Mouse (Mus musculus): ENCODE results near the gene Ndufaf7. TPM values are rescaled to one million over a fixed set of nuclear protein-coding genes. Genes with fewer than 3 reads are reported as not detected.

Gene Ndufaf7
- 50.6 and 58.1 TPM in 2 replicates for polyA plus RNA-seq (2012; rRNA removed)

DNA sequence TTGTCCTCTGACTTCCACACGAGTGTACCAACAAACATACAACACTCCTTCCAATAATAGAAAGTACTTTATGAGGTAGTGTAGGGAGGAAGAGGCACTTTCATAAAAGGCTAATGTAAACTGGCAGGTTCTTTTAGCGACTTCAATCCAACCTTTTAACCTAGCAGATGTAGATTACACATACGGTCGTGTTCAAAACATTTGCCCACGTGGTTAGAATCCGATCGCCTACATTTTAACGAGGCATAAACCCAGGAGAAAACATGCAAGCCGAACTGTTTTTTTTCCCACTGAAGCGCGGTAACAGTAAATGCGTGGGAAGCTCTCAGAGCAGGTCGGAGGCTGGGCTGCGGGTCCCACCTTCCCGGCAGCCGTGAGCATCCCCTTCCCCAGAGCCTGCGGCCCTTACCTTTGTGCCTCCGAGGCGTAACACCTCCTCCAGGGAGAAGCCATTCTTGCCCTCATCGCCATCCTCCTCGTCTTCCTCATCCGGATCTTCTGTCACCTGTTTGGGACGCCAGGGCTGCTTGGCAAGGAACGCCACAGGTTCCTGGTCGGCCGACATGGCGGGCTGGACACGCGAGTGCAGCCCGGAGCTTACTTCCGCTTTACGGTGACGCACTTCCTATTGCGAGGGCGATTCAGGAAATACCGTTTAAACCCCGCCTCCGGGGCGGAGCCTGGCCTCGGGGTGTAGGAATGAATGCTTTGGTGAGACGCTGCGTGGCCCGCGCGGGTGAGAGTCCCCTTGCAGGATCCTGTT lies at the start of gene Ndufaf7, which contains the start of gene Cebpz:
Gene Ndufaf7 (plus strand): TSS at position 671 of the 763 bp plus-strand sequence.
Gene Cebpz (minus strand): TSS at position 601 of the 763 bp plus-strand sequence.
- Histone ChIP-seq H3K27ac (ENCODE audit: insufficient read depth, low read length) (peak within 1 kb of the TSS; percentile 8), H3K4me3 (ENCODE audit: insufficient read depth, low read length) (peak within 1 kb of the TSS; percentile 84), H3K4me1 (ENCODE audit: control insufficient read depth, insufficient read depth, low read length) (peaks cover 2% of the 10 kb centered on the region; the same call in 1 of the 2 replicates)
- TF ChIP-seq CTCF (IDR thresholded peaks at IDR 0.05; ENCODE audit: extremely low read depth, insufficient read depth, low read length) (no peak), POLR2A (IDR thresholded peaks at IDR 0.05; ENCODE audit: extremely low read depth, insufficient read depth, low read length) (peak; percentile 75)

DNA sequence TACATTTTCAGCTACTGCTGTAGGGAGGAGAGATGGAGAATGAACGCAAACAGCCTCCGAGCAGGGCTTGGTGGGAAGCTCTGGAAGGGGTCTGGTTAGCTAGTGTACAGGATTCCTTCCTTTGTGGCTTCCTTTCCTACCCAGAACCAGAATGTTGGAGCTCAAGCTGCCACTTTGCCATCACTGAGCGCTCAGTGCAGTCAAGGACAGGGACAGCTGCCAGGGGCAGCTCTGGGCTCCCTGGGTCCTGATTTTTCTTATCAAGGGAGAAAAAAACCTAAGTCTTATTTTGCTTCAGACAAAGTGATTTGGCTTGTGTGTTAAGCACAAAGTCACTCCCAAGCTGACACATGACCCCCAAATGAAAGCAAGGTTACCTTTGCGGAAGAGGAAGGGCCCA lies 48.4 kb upstream of the Ndufaf7 start:
- H3K4me3 ChIP-seq (ENCODE audit: insufficient read depth, low read length), result no peak overlapping the region
- TF ChIP-seq CTCF (IDR thresholded peaks at IDR 0.05; ENCODE audit: extremely low read depth, insufficient read depth, low read length), result no peak
- TF ChIP-seq POLR2A (IDR thresholded peaks at IDR 0.05; ENCODE audit: extremely low read depth, insufficient read depth, low read length), result no peak
- no peaks in the 10 kb centered on the region for H3K4me1 ChIP-seq (ENCODE audit: control insufficient read depth, insufficient read depth, low read length)
- H3K27ac ChIP-seq (ENCODE audit: insufficient read depth, low read length), result no peak overlapping the region

DNA sequence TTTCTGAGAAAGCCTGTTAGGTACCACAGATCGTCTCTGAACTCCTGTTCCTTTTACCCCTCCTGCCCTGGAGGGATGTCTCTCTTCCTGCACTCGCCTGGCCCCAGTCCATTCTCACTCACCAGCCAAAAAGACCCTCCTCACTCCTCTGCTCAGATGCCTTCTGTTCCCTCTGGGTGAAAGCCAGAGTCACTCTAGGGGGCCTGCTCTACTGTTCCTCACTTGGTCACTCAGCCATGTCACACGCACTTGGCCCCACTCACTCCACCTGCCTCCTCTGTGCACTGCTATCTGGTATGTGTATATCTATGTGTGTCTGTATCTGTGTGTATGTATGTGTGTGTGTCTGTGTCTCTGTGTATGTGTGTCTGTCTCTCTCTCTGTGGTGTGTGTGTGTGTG lies 47.8 kb upstream of the Ndufaf7 start:
- H3K4me1 ChIP-seq (ENCODE audit: control insufficient read depth, insufficient read depth, low read length), result no peaks in the 10 kb centered on the region
- H3K27ac ChIP-seq (ENCODE audit: insufficient read depth, low read length), result no peak overlapping the region
- TF ChIP-seq POLR2A (IDR thresholded peaks at IDR 0.05; ENCODE audit: extremely low read depth, insufficient read depth, low read length) (no peak), CTCF (IDR thresholded peaks at IDR 0.05; ENCODE audit: extremely low read depth, insufficient read depth, low read length) (no peak)
- H3K4me3 ChIP-seq (ENCODE audit: insufficient read depth, low read length), result no peak overlapping the region

DNA sequence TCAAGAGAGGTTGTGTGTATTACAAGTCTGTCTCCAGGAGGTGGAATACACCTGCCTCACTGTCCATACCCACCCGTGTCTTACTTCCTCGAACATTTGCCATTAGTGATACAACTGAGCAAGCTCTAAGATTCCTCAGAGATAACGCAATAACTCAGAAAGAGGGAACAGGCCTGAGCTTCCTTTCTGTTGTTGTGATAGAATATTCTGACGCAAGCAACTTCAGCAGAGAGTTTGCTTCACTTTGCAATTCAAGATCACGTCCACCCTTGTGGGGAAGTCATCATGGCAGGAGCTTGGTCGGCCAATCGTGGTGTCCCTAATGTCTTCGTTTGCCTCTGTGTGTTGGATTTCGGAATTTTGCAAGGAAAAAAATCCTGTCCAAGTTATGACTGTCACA lies 45.9 kb upstream of the Ndufaf7 start:
- TF ChIP-seq POLR2A (IDR thresholded peaks at IDR 0.05; ENCODE audit: extremely low read depth, insufficient read depth, low read length) (no peak), CTCF (IDR thresholded peaks at IDR 0.05; ENCODE audit: extremely low read depth, insufficient read depth, low read length) (no peak)
- Histone ChIP-seq H3K27ac (ENCODE audit: insufficient read depth, low read length) (no peak overlapping the region), H3K4me3 (ENCODE audit: insufficient read depth, low read length) (no peak overlapping the region), H3K4me1 (ENCODE audit: control insufficient read depth, insufficient read depth, low read length) (peaks cover 2% of the 10 kb centered on the region; the same call in 1 of the 2 replicates)

DNA sequence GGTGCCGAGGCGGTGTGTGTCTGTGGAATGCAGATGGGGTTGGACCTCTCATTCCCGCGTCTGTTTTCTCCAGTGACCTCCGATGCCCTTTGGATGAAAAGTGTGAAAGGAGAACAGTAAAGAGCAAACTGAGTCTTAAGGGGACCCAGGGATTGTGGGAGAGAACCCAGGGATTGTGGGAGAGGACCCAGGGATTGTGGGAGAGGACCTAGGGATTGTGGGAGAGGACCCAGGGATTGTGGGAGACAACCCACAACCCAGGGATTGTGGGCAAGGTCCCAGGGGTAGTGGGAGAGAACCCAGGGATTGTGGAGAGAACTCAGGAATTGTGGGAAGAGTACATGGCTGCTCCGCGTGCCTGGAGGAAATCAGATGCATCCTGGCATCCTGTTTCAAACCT lies 41.9 kb upstream of the Ndufaf7 start:
- Histone ChIP-seq H3K4me3 (ENCODE audit: insufficient read depth, low read length) (no peak overlapping the region), H3K27ac (ENCODE audit: insufficient read depth, low read length) (no peak overlapping the region), H3K4me1 (ENCODE audit: control insufficient read depth, insufficient read depth, low read length) (peaks cover 2% of the 10 kb centered on the region; the same call in 1 of the 2 replicates)
- no peak for TF ChIP-seq CTCF (IDR thresholded peaks at IDR 0.05; ENCODE audit: extremely low read depth, insufficient read depth, low read length)
- no peak for TF ChIP-seq POLR2A (IDR thresholded peaks at IDR 0.05; ENCODE audit: extremely low read depth, insufficient read depth, low read length)

DNA sequence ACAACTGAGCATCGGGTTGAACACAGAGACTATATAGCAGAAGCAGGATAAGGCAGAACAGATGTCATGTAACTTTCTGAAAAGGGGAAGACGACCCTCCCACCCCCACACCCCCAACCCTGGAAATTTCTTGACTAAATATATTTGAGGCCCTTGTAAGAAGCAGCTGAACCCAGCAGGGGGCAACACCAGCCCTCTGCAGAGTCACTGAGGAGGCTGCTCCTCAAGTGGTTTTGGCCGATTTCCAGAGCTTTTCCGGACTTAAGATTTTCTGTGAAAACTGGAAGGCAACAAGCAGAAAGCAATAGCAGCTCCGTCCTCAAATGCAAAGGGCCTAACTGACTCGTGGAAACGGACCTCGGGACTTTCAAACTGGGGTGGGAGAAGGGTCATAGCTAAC lies 41.5 kb upstream of the Ndufaf7 start:
- peak; percentile 31; the same call in 1 of the 2 replicates for TF ChIP-seq CTCF (IDR thresholded peaks at IDR 0.05; ENCODE audit: extremely low read depth, insufficient read depth, low read length)
- TF ChIP-seq POLR2A (IDR thresholded peaks at IDR 0.05; ENCODE audit: extremely low read depth, insufficient read depth, low read length), result no peak
- 0 out of 2 replicates have a peak overlapping the region, but pooled peaks have one; percentile 26 for H3K4me3 ChIP-seq (ENCODE audit: insufficient read depth, low read length)
- H3K27ac ChIP-seq (ENCODE audit: insufficient read depth, low read length), result no peak overlapping the region
- H3K4me1 ChIP-seq (ENCODE audit: control insufficient read depth, insufficient read depth, low read length), result peaks cover 2% of the 10 kb centered on the region; the same call in 1 of the 2 replicates

DNA sequence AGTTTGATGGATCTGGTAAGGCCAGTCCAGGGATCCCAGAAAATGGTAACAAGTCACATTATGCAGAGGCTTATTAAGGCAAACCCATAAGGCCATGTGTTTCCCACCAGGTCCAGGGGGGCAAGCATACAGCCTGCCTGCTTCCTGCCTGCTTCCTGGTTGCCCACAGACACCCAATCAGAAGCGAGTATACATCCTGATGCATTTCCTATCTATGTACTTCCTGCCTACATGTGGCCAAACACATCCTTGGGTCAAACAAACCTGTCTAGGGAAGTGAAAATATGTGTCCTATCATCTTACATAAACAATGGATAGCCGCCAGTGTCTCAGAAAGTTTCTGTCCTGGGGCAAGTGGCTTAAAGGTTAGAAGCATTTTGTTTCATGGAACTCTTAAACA lies 33.8 kb upstream of the Ndufaf7 start:
- Histone ChIP-seq H3K4me3 (ENCODE audit: insufficient read depth, low read length) (no peak overlapping the region), H3K27ac (ENCODE audit: insufficient read depth, low read length) (no peak overlapping the region), H3K4me1 (ENCODE audit: control insufficient read depth, insufficient read depth, low read length) (no peaks in the 10 kb centered on the region)
- TF ChIP-seq POLR2A (IDR thresholded peaks at IDR 0.05; ENCODE audit: extremely low read depth, insufficient read depth, low read length) (no peak), CTCF (IDR thresholded peaks at IDR 0.05; ENCODE audit: extremely low read depth, insufficient read depth, low read length) (no peak)

DNA sequence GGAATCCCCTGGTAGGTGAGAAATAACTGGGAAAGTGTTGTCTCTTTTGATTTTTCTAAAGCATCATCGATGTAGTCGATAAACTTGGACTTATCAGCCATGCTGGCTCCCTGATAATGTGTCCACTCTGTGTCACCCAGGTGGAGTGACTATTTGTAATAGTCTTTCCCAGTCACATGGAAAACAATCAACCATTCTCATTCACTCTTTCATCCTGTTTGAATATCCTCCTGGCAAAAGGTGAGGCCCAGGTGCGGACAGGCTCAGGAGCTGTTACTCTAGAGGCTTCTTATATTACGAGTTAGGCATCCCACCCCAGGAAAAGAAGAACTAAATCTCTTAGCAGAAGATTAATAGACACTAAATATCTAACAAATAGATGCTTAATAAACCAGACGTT lies 30.0 kb upstream of the Ndufaf7 start, which contains the start of gene Sult6b1:
Gene Sult6b1 (minus strand): TSS at position 101 of the 400 bp plus-strand sequence.
- Histone ChIP-seq H3K4me3 (ENCODE audit: insufficient read depth, low read length) (no peak within 1 kb of the TSS), H3K4me1 (ENCODE audit: control insufficient read depth, insufficient read depth, low read length) (no peaks in the 10 kb centered on the region), H3K27ac (ENCODE audit: insufficient read depth, low read length) (no peak within 1 kb of the TSS)
- TF ChIP-seq CTCF (IDR thresholded peaks at IDR 0.05; ENCODE audit: extremely low read depth, insufficient read depth, low read length), result no peak
- no peak for TF ChIP-seq POLR2A (IDR thresholded peaks at IDR 0.05; ENCODE audit: extremely low read depth, insufficient read depth, low read length)

DNA sequence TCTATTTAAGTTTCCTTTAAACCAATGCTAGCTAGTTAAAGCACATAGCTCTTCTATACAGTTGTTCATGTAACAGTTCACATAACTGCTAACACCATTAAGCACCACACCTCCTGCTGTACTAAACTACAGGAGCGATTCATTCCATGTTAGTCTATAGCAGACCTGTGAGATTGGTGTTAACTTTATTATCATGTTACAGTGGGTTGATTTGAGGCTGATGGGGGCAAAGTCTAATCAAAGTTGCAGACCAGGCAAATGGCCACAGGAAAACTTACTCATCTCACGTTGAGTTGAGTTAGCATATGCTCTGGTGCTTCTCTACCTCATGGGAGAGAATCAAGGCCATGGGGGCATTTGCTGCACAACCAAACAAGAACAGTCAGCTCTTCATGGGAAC lies 27.6 kb upstream of the Ndufaf7 start:
- no peaks in the 10 kb centered on the region for H3K4me1 ChIP-seq (ENCODE audit: control insufficient read depth, insufficient read depth, low read length)
- TF ChIP-seq CTCF (IDR thresholded peaks at IDR 0.05; ENCODE audit: extremely low read depth, insufficient read depth, low read length) (no peak), POLR2A (IDR thresholded peaks at IDR 0.05; ENCODE audit: extremely low read depth, insufficient read depth, low read length) (no peak)
- H3K4me3 ChIP-seq (ENCODE audit: insufficient read depth, low read length), result no peak overlapping the region

DNA sequence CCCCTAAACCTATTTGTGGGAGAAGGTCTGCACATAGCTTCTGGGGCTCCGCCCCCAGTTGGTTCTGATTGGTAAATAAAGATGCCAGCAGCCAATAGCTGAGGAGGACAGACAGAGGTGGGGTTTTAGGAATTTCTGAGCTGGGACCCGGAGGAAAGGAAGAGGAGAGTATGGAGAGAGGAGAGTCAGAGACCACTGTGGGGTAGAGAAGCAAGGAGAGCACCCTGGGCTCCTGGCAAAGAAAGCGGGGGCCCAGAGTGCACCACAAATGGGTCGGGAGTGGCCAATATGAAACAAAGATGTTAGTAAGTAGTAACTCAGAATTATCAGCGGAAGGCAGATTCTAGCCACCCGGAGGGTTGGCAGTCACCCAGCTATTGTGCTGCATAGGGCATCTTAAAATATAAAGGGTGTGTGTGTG lies 24.1 kb upstream of the Ndufaf7 start:
- Histone ChIP-seq H3K4me1 (ENCODE audit: control insufficient read depth, insufficient read depth, low read length) (no peaks in the 10 kb centered on the region), H3K4me3 (ENCODE audit: insufficient read depth, low read length) (no peak overlapping the region), H3K27ac (ENCODE audit: insufficient read depth, low read length) (no peak overlapping the region)
- TF ChIP-seq CTCF (IDR thresholded peaks at IDR 0.05; ENCODE audit: extremely low read depth, insufficient read depth, low read length), result no peak
- no peak for TF ChIP-seq POLR2A (IDR thresholded peaks at IDR 0.05; ENCODE audit: extremely low read depth, insufficient read depth, low read length)

More for the DNA sequence above, 27.6 kb upstream of the Ndufaf7 start:
- no peak overlapping the region for H3K27ac ChIP-seq (ENCODE audit: insufficient read depth, low read length)
